Mouse (Mus musculus): ENCODE data around the gene Lrrc8e.
A peak's percentile ranks its signal among the peaks of the same experiment; 100 is the strongest.

The Lrrc8e gene

DNA sequence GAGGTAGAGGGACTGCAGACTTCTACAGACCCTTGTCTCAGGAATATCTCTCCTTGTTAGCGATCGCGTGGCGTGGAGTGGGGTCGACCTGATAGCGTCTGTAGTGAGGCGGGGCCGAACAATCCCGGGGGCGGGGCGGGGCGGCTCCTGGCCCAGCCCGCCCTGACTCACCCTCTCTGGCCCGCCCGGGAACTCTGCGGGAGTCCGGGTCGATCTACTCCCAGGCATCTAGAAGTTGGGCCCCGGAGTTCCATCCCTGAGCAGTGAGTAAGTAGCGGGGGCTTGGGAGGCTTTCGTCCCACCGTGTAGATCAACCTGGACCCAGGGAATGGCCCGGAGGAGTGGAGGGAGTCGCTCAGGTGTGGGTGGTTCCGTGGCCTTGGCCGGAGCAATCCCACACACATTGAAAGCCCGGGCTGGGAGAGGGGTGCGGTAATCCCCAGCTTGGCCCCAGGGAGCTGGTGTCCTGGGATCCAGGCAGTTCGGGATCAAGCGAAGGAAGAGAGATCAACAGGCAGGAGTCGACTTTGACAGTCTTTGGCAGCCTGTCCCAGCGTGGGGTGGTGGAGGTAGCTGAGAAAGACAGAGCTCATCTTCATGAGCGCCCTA lies at the start of gene Lrrc8e:
Gene Lrrc8e (plus strand): TSS at position 89 of the 609 bp plus-strand sequence.
- DNase-seq (ENCODE audit: low spot score in 2 of 2), result no peak

DNA sequence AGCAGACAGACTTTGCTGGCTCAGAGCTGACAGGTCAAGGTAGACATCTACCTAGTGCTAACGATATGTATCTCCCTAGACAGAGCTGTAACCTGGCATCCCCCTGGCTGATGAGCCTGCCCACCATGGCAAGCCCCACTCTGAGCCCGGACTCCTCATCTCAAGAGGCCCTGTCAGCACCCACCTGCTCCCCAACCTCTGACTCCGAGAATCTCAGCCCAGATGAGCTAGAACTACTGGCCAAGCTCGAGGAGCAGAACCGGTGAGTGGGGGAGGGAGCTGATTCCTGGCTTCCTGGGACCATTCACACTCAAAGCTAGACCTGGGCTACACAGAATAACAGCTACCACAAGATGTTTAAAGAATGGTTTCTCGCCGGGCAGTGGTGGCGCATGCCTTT lies 43.2 kb upstream of the Lrrc8e start:
- no peak for DNase-seq (ENCODE audit: low spot score in 2 of 2)

DNA sequence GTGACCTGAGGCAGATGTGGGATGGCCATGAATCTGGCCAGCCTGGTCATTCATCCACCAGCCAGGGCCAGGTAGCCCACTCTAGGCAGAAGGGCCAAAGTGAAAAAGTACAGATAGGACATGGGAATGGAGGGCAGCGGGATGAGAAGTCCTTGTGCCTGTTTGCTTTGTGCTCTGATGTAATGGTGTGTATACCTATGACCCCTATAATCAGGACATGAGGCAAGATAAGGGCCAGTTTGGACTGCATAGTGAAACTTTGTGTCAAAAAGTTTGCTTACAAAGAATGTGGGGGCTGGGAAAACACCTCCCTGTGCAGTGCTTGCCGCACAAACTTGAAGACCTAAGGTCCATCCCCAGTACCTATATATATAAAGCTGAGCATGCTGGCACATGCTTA lies 40.5 kb upstream of the Lrrc8e start:
- no peak for DNase-seq (ENCODE audit: low spot score in 2 of 2)

DNA sequence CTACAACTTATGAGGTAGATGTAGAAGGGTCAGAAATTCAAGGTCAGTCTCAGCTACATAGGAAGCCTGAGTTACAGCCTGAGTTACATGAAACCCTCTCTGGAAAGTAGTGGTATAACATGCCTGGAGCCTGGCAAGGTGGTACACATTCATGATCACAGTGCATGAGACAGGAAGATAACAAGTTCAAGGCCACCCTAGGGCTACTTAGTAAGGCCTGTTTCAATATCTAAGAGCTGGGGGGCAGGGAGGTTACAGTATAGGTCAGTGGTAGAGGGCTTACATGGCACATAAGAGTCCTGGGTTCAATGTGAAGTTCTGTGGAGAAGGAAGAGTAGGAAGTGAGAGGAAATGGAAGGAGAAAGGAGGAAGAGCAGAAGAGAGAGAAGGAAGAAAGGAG lies 38.0 kb upstream of the Lrrc8e start:
- no peak for DNase-seq (ENCODE audit: low spot score in 2 of 2)

DNA sequence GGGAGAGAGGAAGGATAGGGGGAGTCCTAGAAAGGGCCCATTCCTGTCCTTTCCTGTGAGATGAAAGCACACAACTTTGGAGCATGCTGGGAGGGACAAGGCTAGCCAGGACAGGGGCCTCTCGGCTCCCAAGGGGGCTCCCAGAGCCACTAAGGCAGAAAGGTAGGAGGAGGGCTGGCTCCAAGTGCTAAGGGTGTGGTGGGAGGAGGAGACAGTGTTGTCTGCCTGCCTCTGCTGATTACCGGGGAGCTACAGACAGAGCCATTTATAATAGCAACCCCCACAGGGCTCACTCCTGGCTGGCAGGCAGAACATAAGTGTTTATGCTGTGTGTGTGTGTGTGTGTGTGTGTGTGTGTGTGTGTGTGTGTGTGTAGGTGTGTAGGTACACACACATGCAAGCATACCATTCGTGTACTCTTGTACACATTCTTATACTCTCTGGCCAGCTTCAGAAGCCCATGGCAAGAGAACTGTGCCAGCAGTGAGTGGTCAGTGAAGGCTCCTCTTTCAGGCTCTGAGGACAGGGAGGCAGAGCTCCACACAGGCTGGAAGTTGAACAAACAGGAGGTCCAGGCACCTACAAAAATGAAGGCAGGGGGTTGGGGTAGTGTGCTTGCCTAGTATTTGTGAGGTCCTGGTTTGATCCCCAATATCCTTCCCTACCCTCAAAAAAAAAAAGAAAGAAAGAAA lies 37.5 kb upstream of the Lrrc8e start:
- no peak for DNase-seq (ENCODE audit: low spot score in 2 of 2)

DNA sequence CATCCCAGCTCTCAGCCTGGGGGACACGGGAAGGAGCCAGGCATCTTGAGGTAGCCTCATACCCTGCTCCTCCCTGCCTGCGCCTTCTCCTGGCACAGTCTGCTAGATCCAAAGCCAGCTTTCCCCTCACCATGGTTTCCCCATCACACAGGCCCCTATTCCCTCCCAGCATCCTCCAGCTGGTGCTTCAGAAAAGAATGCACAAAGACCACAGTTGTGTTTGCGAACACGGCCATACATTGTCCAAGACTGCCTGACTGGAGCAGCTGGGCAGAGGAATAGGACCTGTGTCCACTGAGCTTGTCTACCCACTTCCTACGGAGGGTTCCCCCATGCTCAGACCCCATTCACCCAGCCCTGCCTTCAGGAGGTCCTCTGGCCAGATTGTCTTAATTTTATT lies 34.3 kb upstream of the Lrrc8e start:
- no peak for DNase-seq (ENCODE audit: low spot score in 2 of 2)

DNA sequence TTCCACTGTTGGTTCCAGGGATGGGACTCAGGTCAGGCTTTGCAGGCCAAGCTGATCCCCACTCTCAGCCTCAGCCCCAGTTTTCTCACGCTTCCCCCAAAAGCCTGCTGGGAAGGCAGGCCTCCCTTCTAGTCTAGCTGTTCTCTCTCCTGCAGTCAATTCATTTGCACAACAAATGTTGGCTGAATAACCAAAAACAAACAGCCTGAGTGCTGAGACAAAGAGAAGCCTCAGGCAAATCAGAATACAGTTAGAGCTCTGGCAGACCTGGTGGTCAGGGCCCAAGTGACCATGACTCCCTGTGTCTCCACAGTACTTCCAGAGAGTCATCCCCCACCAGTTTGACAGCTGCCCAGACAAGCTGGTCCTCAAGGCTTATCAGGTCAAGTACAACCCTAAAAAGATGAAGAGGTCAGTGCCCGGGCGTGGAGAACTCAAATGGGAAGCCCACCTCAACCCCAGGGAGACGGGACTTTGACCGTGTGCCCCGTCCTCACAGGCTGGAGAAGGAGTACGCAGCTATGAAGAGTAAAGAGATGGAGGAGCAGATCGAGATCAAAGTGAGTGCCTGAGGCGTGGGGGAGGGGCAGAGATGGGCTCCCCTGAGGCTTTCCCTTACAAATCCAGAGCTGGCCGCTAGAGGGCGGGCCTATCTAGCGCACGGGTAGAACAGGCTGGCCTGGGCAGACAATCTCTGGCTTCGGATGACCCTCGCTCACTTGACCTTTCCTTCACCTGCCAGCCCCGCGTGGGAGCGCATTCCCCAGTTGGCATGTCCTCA lies 33.6 kb upstream of the Lrrc8e start:
- peak; percentile 93 for DNase-seq (ENCODE audit: low spot score in 2 of 2)

DNA sequence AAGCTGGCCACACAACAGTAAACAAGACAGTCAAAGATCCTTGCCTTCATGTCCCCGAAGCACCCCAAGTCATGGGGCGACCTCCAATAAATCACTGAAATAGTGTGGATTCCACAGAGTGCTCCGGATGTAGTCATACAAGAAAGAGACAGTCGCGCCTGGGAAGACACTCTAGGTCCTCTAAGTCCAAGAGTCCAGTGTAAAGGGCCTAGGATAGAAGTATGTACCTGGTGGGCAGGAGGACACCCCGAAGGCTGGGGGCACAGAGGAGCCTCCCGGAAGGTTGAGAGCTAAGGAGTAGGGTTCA lies 33.1 kb upstream of the Lrrc8e start:
- DNase-seq (ENCODE audit: low spot score in 2 of 2), result no peak

DNA sequence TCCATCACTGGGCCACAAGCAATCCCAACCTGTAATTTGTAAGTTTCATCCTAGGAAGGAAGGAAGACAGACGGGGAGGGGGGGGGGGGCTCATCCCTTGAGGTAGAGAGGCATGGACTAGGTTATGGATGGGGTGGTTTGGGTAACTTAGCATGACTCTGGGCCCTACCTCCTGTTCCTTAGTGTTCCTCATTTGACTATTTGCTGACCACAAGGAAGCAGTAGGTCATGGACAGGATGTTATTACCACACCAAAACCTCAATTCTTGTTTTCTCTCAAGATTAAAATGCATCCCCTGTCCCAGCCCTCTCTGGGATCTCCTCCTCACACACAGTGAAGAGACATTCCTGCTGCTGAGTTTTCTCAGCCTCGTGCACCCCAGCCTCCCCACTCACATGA lies 25.3 kb upstream of the Lrrc8e start:
- DNase-seq (ENCODE audit: low spot score in 2 of 2), result no peak

DNA sequence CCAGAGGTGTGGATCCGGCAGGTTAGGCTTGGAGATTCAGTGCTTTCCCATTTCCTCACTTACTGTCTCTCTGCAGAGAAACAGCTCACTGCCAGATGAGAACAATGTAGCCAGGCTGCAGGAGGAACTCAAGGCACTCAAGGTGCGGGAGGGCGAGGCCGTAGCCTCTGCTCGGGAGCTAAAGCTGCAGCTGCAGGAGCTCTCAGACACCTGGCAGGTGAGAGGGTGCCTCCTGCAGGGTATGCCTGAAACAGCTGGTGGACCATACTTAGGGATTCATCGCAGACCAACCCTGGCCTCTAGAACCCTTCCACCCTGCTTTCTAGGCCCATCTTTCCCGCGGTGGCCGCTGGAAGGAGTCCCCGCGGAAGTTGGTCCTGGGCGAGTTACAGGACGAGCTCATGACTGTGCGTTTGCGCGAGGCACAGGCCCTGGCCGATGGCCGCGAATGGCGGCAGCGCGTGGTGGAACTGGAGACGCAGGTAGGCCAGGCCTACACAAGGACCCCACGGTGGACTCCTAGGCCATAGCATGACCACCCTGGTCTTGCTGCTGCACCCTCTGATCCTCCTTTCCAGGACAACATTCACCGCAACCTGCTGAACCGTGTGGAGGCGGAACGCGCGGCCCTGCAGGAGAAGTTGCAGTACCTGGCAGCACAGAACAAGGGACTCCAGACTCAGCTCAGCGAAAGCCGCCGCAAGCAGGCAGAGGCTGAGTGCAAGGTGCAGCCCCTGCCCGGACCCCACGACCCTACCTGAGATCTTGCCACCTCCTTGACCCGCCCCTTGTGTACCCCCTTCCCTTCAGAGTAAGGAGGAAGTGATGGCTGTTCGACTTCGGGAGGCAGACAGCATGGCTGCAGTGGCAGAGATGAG lies 21.1 kb upstream of the Lrrc8e start:
- no peak for DNase-seq (ENCODE audit: low spot score in 2 of 2)

DNA sequence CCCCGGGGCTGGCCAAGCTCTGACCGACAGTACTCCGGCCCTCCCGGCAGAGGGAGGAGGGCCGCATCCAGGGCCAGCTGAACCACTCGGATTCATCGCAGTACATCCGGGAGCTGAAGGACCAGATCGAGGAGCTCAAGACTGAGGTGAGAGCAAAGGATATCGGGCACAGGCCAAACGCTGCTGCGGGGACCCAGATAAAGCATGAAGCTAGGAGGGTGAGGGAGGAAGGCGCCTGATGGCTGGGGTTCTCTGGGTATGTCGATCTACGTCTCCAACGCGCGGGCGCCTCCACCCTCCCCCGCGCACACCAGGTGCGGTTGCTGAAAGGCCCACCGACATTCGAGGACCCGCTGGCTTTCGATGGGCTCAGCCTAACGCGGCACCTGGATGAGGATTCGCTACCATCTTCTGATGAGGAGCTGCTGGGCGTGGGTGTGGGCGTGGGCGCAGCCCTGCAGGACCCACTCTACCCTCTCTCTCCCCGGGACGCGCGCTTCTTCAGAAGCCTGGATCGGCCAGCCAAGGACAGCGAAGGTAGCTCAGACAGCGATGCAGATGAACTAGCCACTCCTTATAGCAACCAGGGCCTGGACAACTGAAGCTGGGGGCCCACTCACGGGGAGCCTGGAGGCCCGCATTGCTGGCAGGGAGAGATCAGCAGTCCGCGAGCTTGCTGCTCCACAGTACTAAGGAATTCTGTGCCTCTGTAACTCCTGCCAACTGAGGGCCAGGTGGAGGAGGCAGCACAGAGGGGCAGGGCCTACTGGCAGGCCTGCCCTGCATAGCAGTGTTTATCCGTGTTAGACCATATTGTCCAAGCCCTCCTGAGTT lies 20.2 kb upstream of the Lrrc8e start:
- peak in 1 of 2 experiments; percentile 39 for DNase-seq (ENCODE audit: low spot score in 2 of 2)

DNA sequence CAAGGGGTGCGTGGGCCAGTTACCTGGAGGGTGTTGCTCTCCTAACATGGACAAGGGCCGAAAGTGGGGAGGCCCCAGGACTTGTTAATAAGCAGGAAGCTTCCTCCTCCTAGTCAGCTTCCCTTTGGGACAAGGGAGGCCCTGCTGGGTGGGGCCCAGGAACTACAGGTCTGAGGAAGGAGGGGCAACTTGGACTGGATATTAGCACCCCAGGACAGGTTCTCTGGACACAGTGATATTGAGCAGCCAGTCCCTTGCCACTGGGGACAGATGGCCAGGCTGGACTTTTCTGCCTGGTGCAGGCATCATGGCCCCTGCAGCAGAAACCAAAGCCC lies 19.6 kb upstream of the Lrrc8e start:
- no peak for DNase-seq (ENCODE audit: low spot score in 2 of 2)

DNA sequence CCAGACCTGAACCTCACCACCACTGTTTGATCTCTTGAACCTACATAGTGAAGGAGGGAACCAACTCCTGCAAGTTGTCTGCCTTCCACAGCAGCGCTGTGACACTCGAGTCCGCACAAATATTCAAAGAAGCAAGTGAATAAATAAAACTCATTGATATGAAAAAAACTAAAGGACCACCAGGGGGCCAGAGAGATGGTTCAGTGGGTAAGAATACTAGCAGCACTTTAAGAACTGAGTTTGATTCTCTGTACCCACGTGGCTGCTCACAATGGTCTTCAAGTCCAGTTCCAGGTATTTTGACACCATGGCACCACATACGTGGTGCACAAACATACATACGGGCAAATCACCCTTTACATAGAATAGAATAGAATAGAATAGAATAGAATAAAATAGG lies 15.5 kb upstream of the Lrrc8e start:
- no peak for DNase-seq (ENCODE audit: low spot score in 2 of 2)

DNA sequence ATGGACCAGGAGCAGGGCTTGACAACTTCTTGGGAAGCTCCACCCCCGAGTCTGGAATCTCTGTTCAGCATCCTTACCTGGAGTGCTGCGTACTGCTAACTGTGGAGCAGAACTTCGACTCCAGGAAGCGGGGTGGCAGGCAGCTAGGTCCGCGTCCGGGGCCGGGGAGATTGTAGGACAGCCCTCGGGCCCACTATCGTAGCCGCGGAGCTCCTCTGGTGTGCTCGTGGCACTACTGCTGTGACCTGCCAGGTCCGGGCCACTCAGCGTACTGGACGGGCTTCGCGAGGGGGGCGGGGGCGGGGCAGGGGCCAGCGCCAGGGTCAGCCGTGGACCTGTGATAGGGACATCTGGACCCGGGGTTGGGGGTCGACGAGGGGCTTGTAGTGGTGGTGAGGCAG lies 13.8 kb upstream of the Lrrc8e start:
- DNase-seq (ENCODE audit: low spot score in 2 of 2), result peak in 1 of 2 experiments; percentile 16

DNA sequence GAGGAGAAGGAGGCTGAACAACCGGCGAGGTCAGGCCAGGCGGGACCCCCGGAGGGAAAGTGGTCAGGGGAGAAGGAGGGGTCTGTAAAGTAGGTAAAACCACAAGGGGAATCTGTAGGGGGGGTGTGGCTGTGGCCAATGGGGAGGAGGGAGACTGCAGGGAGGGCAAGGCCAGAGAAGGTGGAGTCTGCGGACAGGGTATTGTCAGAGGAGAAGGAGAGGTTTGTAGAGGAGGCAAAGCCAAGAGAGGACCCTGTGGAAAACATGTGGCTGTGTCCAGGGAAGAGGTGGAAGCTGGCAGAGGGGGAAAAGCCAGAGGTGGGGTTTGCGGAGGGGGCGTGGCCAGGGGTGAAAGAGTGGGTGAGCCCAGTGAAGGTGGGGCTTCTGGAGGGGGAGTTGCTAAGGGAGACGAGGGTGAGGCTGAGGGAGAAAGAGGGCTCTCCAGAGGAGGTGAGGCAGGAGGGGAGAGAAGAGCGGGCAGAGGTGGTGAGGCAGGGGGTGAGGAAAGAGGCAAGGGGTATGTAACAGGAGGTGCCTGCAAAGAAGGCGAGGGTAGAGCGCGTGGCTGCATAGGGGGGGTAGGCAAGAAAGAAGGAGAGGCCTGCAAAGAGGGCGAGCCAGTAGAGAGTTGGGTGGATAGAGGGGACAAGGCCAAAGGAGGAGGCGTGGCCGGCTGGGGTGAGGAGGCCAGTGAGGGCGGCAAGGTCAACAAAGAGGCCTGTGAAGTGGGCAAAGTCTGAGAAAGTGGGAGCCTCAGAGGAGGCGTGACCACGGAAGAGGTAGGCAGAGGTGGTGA lies 13.2 kb upstream of the Lrrc8e start:
- DNase-seq (ENCODE audit: low spot score in 2 of 2), result peak in 1 of 2 experiments; percentile 22

DNA sequence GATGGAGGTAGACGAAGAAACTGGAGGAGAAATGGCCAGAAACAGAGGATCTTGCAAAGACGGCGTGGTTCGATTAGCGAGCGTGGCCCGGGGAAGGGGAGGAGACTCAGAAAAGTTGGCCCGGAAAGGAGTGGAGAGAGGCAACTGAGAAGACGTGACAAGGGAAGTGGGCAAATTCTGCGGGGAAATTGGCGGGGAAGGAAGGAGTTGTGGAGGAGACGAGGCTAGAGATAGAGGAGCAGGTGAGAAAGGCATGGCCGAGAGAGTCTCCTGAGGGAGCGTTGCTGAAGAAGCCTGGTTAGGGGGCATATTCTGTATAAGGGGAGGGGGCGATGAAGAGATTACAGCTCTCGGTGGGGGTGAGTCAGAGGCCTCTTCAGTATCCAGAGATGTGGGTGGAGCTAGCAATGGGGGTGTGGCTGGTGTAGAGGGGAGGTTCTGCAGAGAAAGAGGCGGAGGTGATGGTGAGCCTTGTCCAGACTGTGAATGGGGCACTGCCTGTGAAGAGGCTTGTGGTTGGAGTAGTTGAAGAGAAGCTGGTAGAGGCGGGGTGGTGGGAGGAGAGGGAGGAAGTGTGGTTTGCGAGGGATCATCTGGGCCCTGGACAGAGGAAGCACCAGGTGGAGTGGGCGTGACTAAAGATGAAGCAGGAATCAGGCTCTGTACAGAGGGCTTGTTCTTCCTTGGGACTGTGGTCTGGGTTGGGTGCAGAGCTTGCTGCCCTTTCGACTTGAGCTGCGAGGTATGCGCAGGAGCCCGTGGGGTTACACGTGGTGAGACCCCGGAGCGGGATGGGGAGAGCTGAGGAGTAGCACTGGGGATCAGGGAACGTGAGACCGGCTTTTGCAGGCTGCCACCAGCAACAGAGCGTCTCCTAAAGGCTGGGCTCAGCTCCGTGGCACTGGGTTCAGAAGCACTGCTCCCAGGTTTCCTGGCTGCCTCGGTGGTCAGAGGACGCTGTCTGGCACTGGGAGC lies 12.3 kb upstream of the Lrrc8e start:
- DNase-seq (ENCODE audit: low spot score in 2 of 2), result no peak

DNA sequence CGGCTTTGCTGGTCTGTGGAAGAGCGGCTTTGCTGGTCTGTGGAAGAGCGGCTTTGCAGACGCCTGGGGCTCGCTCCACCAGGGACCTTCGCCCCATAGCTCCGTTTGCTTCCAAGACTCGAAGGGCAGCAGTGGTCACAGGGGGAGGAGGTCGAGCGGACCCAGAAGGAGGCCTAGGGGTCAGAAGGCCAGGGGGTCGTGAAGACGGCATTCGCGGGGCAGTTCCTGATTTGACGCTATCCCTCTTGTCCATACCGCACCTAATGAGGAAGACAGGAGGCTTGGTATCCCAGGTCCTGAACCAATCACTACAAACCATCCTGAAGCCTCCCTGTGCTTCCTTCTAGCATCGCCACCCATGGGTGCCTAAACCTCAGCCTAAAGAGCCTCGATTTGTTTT lies 10.3 kb upstream of the Lrrc8e start:
- DNase-seq (ENCODE audit: low spot score in 2 of 2), result no peak

DNA sequence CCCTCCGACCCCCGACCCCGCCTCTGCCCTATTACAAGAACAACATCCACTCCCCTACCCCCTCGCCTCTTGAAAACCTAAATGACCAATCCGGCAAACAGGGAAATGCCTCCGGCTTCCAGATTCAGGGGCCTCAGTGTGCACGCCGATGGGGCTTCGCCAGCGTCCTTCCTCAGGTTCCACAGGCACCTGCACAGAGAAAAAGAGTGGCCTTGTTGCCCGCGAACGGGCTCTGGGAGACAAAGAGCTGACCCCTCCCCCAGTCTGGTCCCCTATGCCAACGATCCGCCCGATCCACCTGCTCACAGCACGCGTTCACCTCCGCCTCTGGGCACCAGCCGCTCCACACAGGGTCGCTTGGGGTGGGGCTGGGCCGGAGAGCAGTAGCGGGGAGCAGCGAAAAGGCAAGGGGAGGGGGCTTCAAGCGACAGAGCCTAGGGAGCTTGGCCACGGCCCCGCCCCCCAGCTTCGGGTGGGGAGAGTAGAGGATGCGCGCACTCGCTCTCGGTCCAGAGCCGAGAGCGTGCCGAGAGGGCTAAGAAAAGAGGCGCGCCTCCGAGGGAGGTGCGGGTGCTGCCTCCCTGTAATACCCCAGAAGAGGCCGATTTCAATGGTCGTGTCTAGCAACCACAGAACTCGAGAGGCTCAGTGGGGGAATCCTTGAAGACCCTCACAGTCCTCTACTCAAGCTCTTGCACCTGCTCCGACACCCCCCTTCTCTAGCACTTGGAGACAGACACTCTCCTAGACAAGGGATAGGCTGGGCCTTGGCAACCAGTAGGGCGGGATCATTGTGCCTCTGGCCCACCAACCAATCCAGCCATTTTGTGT lies 9.6 kb upstream of the Lrrc8e start, which contains the start of gene Prr36:
Gene Prr36 (minus strand): TSS at position 669 of the 831 bp plus-strand sequence.
- DNase-seq (ENCODE audit: low spot score in 2 of 2), result peak in 1 of 2 experiments; percentile 51
